Mouse (Mus musculus): ENCODE data around the gene Acot8. TPM values are rescaled to one million over a fixed set of nuclear protein-coding genes. Genes with fewer than 3 reads are reported as not detected.
A peak's percentile ranks its signal among the peaks of the same experiment; 100 is the strongest.

Acot8 gene
- total RNA-seq, 1 experiment = 46.4 TPM

DNA sequence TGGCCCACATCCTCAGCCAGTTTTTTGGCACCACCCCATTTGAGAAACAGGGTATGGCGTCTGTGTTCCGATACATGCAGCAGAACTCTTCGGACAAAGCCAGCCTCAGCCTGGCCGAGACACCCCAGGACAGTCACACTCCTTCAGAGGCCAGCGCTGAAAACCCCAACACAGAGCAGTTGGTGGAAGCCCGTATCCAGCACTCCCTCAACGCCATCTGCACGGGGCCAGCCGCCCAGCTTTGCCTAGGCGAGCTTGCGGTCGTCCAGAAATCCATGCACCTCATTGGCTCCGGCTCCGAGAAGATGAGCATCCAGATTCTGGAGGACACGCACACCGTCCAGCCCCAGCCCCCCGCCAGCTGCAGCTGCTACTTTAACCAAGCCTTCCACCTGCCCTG lies 20.8 kb upstream of the Acot8 start:
- H3K36me3 ChIP-seq (ENCODE audit: control insufficient read depth, insufficient read depth, low read length, poor library complexity, severe bottlenecking) = peaks cover 43% of the 10 kb centered on the region
- H3K4me3 ChIP-seq (ENCODE audit: insufficient read depth in 1 of 2, low read depth in 1 of 2, low read length in 2 of 2, poor library complexity in 1 of 2, severe bottlenecking in 1 of 2) = peak overlapping the region; percentile 37 to 98
- H3K4me1 ChIP-seq (ENCODE audit: control insufficient read depth in 2 of 2, insufficient read depth in 2 of 2, low read length in 2 of 2, poor library complexity in 1 of 2) = peaks cover 6 to 38% of the 10 kb centered on the region in 2 experiments; a peak in 3 of 4 replicates
- no peak overlapping the region for H3K27ac ChIP-seq (ENCODE audit: insufficient read depth, low read depth, low read length, poor library complexity, severe bottlenecking)
- peak overlapping the region; percentile 48 for H3K9ac ChIP-seq (ENCODE audit: insufficient read depth, low read depth, low read length, poor library complexity, severe bottlenecking)
- in situ Hi-C loops (cut with MboI; ENCODE audit: low sequenced_read_pairs in 2 of 2, unreplicated experiment in 2 of 2) = no loop called here
- DNase-seq (ENCODE audit: low read depth, low spot score) = no peak
- no peak for TF ChIP-seq ZNF384 (IDR thresholded peaks at IDR 0.05; ENCODE audit: low read depth, low read length)
- TF ChIP-seq MAFK (IDR thresholded peaks at IDR 0.05; ENCODE audit: insufficient read depth, low read depth, low read length) = no peak
- TF ChIP-seq ZC3H11A (IDR thresholded peaks at IDR 0.05; ENCODE audit: borderline replicate concordance, low read depth, low read length) = no peak
- no peak for TF ChIP-seq HCFC1 (IDR thresholded peaks at IDR 0.05; ENCODE audit: borderline replicate concordance, insufficient read depth, low read length)
- TF ChIP-seq CHD2 (IDR thresholded peaks at IDR 0.05; ENCODE audit: low read depth, low read length) = no peak
- H3K9me3 ChIP-seq (ENCODE audit: control insufficient read depth, insufficient read depth, low read depth, low read length) = no peaks in the 10 kb centered on the region

DNA sequence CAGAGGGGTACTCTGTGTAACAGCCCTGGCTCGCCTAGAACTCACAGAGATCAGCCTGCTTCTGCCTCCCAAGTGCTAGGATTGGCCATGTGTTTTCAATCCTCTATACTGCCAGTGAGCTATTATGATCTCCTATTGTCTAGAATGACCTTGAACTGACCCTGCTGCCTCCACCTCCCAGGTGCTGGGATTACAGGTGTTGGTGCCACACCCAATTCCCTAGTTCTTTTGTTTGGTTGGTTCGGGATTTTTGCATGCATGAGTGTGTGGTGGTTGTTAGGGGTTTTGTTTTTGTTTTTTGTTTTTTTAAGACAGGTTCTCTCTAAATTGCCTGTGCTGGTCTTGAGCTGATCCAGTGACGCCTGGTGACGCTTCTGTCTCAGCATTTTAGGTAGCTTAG lies 19.3 kb upstream of the Acot8 start:
- Histone ChIP-seq H3K27ac (ENCODE audit: insufficient read depth, low read depth, low read length, poor library complexity, severe bottlenecking) (peak overlapping the region; percentile 99), H3K4me1 (ENCODE audit: control insufficient read depth in 2 of 2, insufficient read depth in 2 of 2, low read length in 2 of 2, poor library complexity in 1 of 2) (peaks cover 6 to 41% of the 10 kb centered on the region in 2 experiments; a peak in 3 of 4 replicates), H3K4me3 (ENCODE audit: insufficient read depth in 1 of 2, low read depth in 1 of 2, low read length in 2 of 2, poor library complexity in 1 of 2, severe bottlenecking in 1 of 2) (peak overlapping the region; percentile 86 to 98), H3K9ac (ENCODE audit: insufficient read depth, low read depth, low read length, poor library complexity, severe bottlenecking) (peak overlapping the region; percentile 25; the same call in 1 of the 2 replicates), H3K36me3 (ENCODE audit: control insufficient read depth, insufficient read depth, low read length, poor library complexity, severe bottlenecking) (peaks cover 50% of the 10 kb centered on the region), H3K9me3 (ENCODE audit: control insufficient read depth, insufficient read depth, low read depth, low read length) (no peaks in the 10 kb centered on the region)
- peak; percentile 89 for DNase-seq (ENCODE audit: low read depth, low spot score)
- TF ChIP-seq MAFK (IDR thresholded peaks at IDR 0.05; ENCODE audit: insufficient read depth, low read depth, low read length) (no peak), CHD2 (IDR thresholded peaks at IDR 0.05; ENCODE audit: low read depth, low read length) (peak; percentile 55; the same call in 1 of the 2 replicates), ZNF384 (IDR thresholded peaks at IDR 0.05; ENCODE audit: low read depth, low read length) (peak; percentile 90), HCFC1 (IDR thresholded peaks at IDR 0.05; ENCODE audit: borderline replicate concordance, insufficient read depth, low read length) (no peak)
- in situ Hi-C loops (cut with MboI; ENCODE audit: low sequenced_read_pairs in 2 of 2, unreplicated experiment in 2 of 2) = no loop called here

DNA sequence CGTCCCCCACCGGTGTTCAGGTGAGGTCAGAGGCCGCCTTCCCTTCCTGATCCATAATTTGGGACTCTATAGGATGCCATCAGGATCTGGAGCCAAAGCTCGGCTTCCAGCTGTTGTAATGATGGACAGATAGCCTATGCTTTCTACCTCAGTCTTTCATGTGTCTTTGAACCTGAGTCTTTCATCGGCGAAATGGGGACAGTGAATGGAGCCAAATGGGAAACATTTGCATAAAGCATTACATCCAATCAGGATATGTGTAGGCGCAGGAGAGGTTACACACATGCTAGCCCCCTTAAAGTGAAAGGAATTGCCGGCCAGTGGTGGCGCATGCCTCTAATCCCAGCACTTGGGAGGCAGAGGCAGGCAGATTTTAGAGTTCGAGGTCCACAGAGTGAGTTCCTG lies 18.5 kb upstream of the Acot8 start:
- DNase-seq (ENCODE audit: low read depth, low spot score) = no peak
- peaks cover 48% of the 10 kb centered on the region for H3K36me3 ChIP-seq (ENCODE audit: control insufficient read depth, insufficient read depth, low read length, poor library complexity, severe bottlenecking)

DNA sequence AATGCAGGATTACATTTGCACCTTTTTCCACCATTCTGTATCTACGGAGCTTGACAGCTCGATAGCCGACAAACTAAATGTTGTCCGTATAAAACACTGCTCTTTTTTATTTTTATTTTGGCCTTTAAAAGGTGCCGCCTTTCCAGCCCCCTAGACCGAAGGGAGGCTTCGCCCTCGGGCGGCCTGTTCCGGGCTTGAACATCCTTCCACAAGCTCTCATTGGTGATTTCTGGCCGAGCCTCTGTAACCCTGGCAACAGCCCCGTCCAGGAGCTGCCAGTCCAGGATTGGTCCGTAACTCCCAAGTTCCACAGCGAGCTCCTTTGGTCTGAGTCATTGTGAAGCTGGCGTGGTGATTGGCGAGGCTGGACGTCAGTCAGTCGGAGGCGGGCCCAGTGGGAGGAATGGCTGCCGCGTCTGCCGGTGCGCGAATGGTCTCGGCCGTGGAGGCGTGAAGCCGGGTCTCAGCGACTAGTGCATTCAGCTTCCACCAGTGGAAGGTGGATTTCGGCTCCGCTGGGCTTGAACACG lies 18.0 kb upstream of the Acot8 start, which contains the start of gene Zswim1:
Zswim1 (plus strand) TSS at position 51 of the 530 bp plus-strand sequence.
- in situ Hi-C loops (cut with MboI; ENCODE audit: low sequenced_read_pairs in 2 of 2, unreplicated experiment in 2 of 2) = no loop called here
- Histone ChIP-seq H3K9me3 (ENCODE audit: control insufficient read depth, insufficient read depth, low read depth, low read length) (no peaks in the 10 kb centered on the region), H3K36me3 (ENCODE audit: control insufficient read depth, insufficient read depth, low read length, poor library complexity, severe bottlenecking) (peaks cover 43% of the 10 kb centered on the region), H3K4me1 (ENCODE audit: control insufficient read depth in 2 of 2, insufficient read depth in 2 of 2, low read length in 2 of 2, poor library complexity in 1 of 2) (peaks cover 10 to 35% of the 10 kb centered on the region in 2 experiments), H3K27ac (ENCODE audit: insufficient read depth, low read depth, low read length, poor library complexity, severe bottlenecking) (peak within 1 kb of the TSS; percentile 99), H3K4me3 (ENCODE audit: insufficient read depth in 1 of 2, low read depth in 1 of 2, low read length in 2 of 2, poor library complexity in 1 of 2, severe bottlenecking in 1 of 2) (peak within 1 kb of the TSS; percentile 86 to 98), H3K9ac (ENCODE audit: insufficient read depth, low read depth, low read length, poor library complexity, severe bottlenecking) (peak within 1 kb of the TSS; percentile 99)
- no peak; the same call in 1 of the 2 replicates for TF ChIP-seq CHD2 (IDR thresholded peaks at IDR 0.05; ENCODE audit: low read depth, low read length)
- 0 out of 2 replicates have a peak, but pooled peaks have one; percentile 32 for TF ChIP-seq HCFC1 (IDR thresholded peaks at IDR 0.05; ENCODE audit: borderline replicate concordance, insufficient read depth, low read length)
- peak; percentile 97 for DNase-seq (ENCODE audit: low read depth, low spot score)

More for the DNA sequence above, 18.5 kb upstream of the Acot8 start:
- Histone ChIP-seq H3K4me3 (ENCODE audit: insufficient read depth in 1 of 2, low read depth in 1 of 2, low read length in 2 of 2, poor library complexity in 1 of 2, severe bottlenecking in 1 of 2) (peak overlapping the region; percentile 86 to 98), H3K9ac (ENCODE audit: insufficient read depth, low read depth, low read length, poor library complexity, severe bottlenecking) (peak overlapping the region; percentile 99), H3K4me1 (ENCODE audit: control insufficient read depth in 2 of 2, insufficient read depth in 2 of 2, low read length in 2 of 2, poor library complexity in 1 of 2) (peaks cover 6 to 34% of the 10 kb centered on the region in 2 experiments), H3K27ac (ENCODE audit: insufficient read depth, low read depth, low read length, poor library complexity, severe bottlenecking) (peak overlapping the region; percentile 99), H3K9me3 (ENCODE audit: control insufficient read depth, insufficient read depth, low read depth, low read length) (no peaks in the 10 kb centered on the region)
- in situ Hi-C loops (cut with MboI; ENCODE audit: low sequenced_read_pairs in 2 of 2, unreplicated experiment in 2 of 2) = no loop called here
- TF ChIP-seq HCFC1 (IDR thresholded peaks at IDR 0.05; ENCODE audit: borderline replicate concordance, insufficient read depth, low read length) (no peak), MAFK (IDR thresholded peaks at IDR 0.05; ENCODE audit: insufficient read depth, low read depth, low read length) (no peak), CHD2 (IDR thresholded peaks at IDR 0.05; ENCODE audit: low read depth, low read length) (no peak), ZC3H11A (IDR thresholded peaks at IDR 0.05; ENCODE audit: borderline replicate concordance, low read depth, low read length) (no peak), ZNF384 (IDR thresholded peaks at IDR 0.05; ENCODE audit: low read depth, low read length) (no peak)

All from ES-E14 (cell line).